Mouse (Mus musculus) kidney, postnatal 0 days (tissue): ENCODE measurements around the gene Defb10. TPM values are rescaled to one million over a fixed set of nuclear protein-coding genes. Genes with fewer than 3 reads are reported as not detected.
"Not testable (repeated sequence)": the region's sequence is repeated elsewhere in the genome, so short reads cannot be mapped to it uniquely, and the experiment has no call there.

Experiments used
- ATAC-seq: fragments of 200-750 bp; cut with Nextera tagmentation; replicated peaks from 2 replicates; pipeline ENCODE4 v1.8.0; 2017; ENCODE audit warnings: low read depth, moderate number of reproducible peaks, moderate TSS enrichment, moderate library complexity; ENCODE audit not compliant: low FRiP score
- DNase-seq: peaks from one replicate; pipeline ENCODE4 v3.0.0-alpha.2; 2016; ENCODE audit warnings: low spot score
- H3K27ac ChIP-seq: fragments of 300-500 bp; sonication (generic); 2 replicates; pipeline ENCODE4 v1.5.1; 2014; ENCODE audit warnings: mild to moderate bottlenecking
- H3K27me3 ChIP-seq: fragments of 300-500 bp; sonication (generic); 2 replicates; pipeline ENCODE4 v1.6.1; 2014; ENCODE audit warnings: low read length, mixed read lengths; ENCODE audit not compliant: insufficient read depth
- H3K36me3 ChIP-seq: fragments of 300-500 bp; sonication (generic); 2 replicates; pipeline ENCODE4 v1.6.1; 2014; ENCODE audit warnings: low read length, mixed read lengths; ENCODE audit not compliant: insufficient read depth
- H3K4me1 ChIP-seq: fragments of 300-500 bp; sonication (generic); replicated peaks from 2 replicates; pipeline ENCODE4 v1.6.1; 2014; ENCODE audit warnings: antibody characterized with exemption, low read length, mixed read lengths; ENCODE audit not compliant: insufficient read depth
- H3K4me2 ChIP-seq: fragments of 300-500 bp; sonication (generic); 2 replicates; pipeline ENCODE4 v1.6.1; 2014; ENCODE audit warnings: mild to moderate bottlenecking, low read length, moderate library complexity, mixed read lengths
- H3K4me3 ChIP-seq: fragments of 300-500 bp; sonication (generic); replicated peaks from 2 replicates; pipeline ENCODE4 v1.5.1; 2014; ENCODE audit warnings: low read depth, low read length
- H3K9ac ChIP-seq: fragments of 300-500 bp; sonication (generic); 2 replicates; pipeline ENCODE4 v1.6.1; 2014; ENCODE audit warnings: low read depth, low read length
- H3K9me3 ChIP-seq: fragments of 300-500 bp; sonication (generic); replicated peaks from 2 replicates; pipeline ENCODE4 v1.6.1; 2016; ENCODE audit warnings: low read length, inconsistent platforms, mixed read lengths
- WGBS: fragments of 180-500 bp; shearing (Covaris S2); extraction: QIAGEN DNeasy Blood & Tissue Kit; methylation state at CpG from one replicate; pipeline ENCODE4 v1.1.7; 2014; 5-methylcytosine and 5-hydroxymethylcytosine counted together
- polyA plus RNA-seq: library from polyadenylated mRNA; unstranded; fragments of >200 nt; fragmentation: Nextera tagmentation; extraction: Ambion mirVana; gene quantifications from 2 replicates; pipeline ENCODE4 v1.2.1, GENCODE M21; 2015

Gene Defb10
- not detected in 2 replicates for polyA plus RNA-seq

GRCm38 (mm10) chr8:21858586-21858985, at the start of gene Defb10:
Defb10 (plus strand) TSS chr8:21858901.
- H3K27me3 ChIP-seq, ATAC-seq, H3K27ac ChIP-seq, H3K4me1 ChIP-seq, DNase-seq, H3K4me2 ChIP-seq, H3K9me3 ChIP-seq, H3K9ac ChIP-seq, H3K4me3 ChIP-seq, H3K36me3 ChIP-seq: not testable (repeated sequence)
- 58% methylated on average over 1 of the region's 1 CpGs for WGBS

GRCm38 (mm10) chr8:21885321-21885720, 26.6 kb downstream of the Defb10 start, which contains the start of gene Defb9:
Defb9 (minus strand) TSS chr8:21885421.
- not testable (repeated sequence) for H3K9me3 ChIP-seq, H3K4me3 ChIP-seq, H3K27ac ChIP-seq, H3K9ac ChIP-seq, H3K36me3 ChIP-seq, ATAC-seq, H3K4me2 ChIP-seq, H3K4me1 ChIP-seq, DNase-seq, H3K27me3 ChIP-seq

GRCm38 (mm10) chr8:21906290-21906689, 47.6 kb downstream of the Defb10 start, which contains the start of gene Defb11:
Defb11 (minus strand) TSS chr8:21906412.
- H3K4me1 ChIP-seq, H3K4me3 ChIP-seq, H3K27me3 ChIP-seq, H3K9me3 ChIP-seq, H3K27ac ChIP-seq, DNase-seq, ATAC-seq, H3K4me2 ChIP-seq, H3K9ac ChIP-seq, H3K36me3 ChIP-seq: not testable (repeated sequence)

Other genes with a start within 250 kb of the Defb10 start
- not detected in 2 replicates for gene Defa26, start 240.7 kb upstream of the Defb10 start, polyA plus RNA-seq
- gene Defa17, start 203.1 kb upstream of the Defb10 start, polyA plus RNA-seq = not detected in 2 replicates
- gene Defa34, start 193.1 kb upstream of the Defb10 start, polyA plus RNA-seq = not detected in 2 replicates
- not detected in 2 replicates for gene AY761184, start 155.3 kb upstream of the Defb10 start, polyA plus RNA-seq
- gene Defa24, start 124.4 kb upstream of the Defb10 start, polyA plus RNA-seq = not detected in 2 replicates
- not detected in 2 replicates for gene Defb50, start 35.4 kb upstream of the Defb10 start, polyA plus RNA-seq
- 2.7 and 4.5 TPM in 2 replicates for gene Defb2, start 19.0 kb upstream of the Defb10 start, polyA plus RNA-seq
- gene Defb9, start 26.5 kb downstream of the Defb10 start, polyA plus RNA-seq = not detected in 2 replicates
- 2.9 and 5.0 TPM in 2 replicates for gene Defb11, start 47.5 kb downstream of the Defb10 start, polyA plus RNA-seq
- not detected in 2 replicates for gene Defb15, start 73.8 kb downstream of the Defb10 start, polyA plus RNA-seq
- not detected in 2 replicates for gene Defb35, start 79.5 kb downstream of the Defb10 start, polyA plus RNA-seq
- gene Defb13, start 87.9 kb downstream of the Defb10 start, polyA plus RNA-seq = not detected in 2 replicates
- not detected in 2 replicates for gene Fam90a1a, start 99.8 kb downstream of the Defb10 start, polyA plus RNA-seq
- gene Ccdc70, start 110.9 kb downstream of the Defb10 start, polyA plus RNA-seq = not detected in 2 replicates
- 0.33 and 0.52 TPM in 2 replicates for gene Atp7b, start 201.4 kb downstream of the Defb10 start, polyA plus RNA-seq
- gene Alg11, start 201.8 kb downstream of the Defb10 start, polyA plus RNA-seq = 23.5 and 24.4 TPM in 2 replicates